Mouse (Mus musculus) induced T-regulatory cell, adult 2 months (primary cell): ENCODE measurements around the gene Gm49510.

ENCODE experiments used
- DNase-seq: peaks from one replicate; pipeline ENCODE4 v3.0.0-alpha.2; 2012; ENCODE audit warnings: low read depth

Gene Gm49510

DNA sequence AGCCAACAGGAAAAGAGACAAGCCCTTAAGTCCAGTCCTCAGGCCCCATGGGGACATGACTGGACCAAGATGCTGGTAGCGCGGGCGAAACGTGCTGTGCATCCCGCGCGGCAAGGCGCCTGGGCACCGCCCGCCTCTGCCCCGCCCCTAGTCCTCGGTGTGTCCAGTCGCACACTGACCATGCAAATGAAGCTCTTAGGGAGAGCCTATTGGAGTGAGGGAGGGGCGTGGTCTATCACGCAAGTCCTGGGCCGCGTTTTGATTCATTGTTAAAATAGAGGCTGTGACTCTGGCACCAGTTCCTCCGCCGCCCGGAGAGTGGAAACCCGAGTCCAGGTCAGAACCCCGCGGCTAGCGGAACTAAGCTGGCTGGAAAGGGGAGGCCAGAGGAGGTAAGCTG, 48.2 kb downstream of the Gm49510 start, which contains the start of gene Triobp:
TSS of gene Triobp (plus strand) at position 68 of the 400 bp plus-strand sequence.
- DNase-seq: peak; percentile 80

DNA sequence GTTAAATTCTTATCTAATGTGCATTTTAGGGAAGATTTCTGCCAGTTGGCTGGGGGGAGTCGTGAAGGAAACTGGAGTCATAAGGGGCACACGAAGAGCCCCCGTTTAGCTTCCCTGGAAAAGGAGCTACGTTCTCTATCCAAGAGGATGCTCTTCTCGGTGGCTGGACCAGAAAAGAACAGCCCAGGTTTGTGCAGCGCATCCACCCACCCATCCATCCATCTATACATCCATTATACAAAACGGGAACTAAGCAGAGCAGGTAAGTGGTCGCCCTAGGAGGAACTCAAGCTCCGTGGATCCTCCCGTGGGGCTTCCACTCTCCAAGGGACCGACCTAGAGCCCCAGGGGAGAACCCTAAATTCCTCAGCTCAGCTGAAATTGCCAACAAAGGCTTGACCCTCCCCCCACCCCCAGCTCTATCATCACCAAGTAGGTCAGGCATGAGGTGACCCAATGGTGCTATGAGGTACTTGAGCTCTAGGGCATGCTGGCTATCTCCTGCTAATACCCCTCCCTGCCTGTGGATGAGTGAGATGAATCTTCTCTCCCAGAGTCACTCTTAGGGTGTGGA, 48.8 kb downstream of the Gm49510 start:
- no peak for DNase-seq

DNA sequence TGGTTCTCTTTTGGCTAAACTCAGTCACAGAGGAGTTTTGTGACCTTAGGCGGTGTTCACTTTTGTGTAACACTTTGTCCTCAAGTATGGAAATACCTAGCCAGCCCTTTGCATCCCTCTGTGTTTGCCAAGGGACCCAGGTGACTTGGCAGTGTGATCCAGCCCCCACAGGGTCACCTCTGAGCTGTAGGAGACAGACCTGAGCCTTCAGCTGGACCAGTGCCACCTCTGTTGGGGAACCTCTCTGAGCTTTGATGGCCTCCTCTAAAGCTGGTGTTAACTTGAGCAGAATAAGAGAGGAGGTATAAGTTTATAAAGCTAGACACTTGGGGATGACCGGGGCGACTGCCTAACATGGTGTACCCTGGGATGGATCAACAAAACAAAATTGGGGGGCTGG, 49.4 kb downstream of the Gm49510 start:
- no peak for DNase-seq

DNA sequence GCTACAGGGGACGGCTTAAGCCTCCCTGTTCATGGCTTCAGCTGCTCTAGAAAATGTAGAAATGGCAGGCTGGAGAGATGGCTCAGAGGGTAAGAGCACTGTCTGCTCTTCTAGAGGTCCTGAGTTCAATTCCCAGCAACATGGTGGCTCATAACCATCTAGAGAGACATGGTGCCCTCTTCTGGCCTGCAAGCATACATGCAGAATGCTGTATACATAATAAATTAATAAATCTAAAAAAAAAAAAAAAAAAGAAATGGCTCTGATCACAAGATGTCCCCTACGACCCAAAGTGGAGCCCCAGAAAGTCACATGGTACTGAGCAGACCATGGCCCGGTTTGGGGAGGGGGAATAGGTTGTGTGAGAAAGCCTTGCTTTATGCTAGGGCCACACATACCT, 56.2 kb downstream of the Gm49510 start:
- no peak for DNase-seq

DNA sequence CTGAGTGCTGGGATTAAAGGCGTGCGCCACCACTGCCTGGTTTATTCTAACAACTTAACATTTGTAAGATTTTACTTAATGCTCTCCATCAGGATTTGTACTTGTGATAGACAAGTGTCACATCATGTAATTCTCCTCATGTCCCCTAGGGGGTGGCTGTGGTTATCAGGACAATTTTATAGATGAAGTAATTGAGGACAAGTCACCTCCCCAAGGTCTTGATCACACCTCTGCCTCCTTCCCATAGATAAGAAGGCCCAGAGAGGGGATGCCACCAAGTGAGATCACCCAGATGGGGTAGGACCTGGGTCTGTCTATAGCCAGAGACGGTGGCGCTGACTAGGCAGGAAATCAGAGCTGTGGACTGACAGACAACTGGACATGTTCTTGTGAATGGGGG, 56.9 kb downstream of the Gm49510 start:
- DNase-seq: peak; percentile 70

DNA sequence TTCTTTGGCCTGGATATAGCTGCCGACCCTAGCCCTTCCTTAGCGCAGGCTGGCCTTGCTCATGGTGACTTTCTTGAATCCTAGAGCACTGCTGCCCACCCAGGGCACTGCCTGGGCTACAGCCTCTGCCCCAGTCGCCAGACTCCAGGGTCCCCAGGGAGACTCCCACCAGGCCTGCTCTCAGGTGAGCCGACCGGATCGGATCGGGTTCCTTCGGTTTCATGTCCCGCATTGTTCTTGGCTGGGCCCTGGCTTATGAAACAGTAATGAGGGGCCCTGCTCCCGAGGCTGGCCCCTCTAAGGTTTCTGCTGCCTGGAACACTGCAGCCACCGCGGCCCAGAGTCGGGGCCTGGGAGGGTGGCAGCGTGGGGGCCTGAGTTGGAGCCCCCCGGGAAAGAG, 57.6 kb downstream of the Gm49510 start:
- no peak for DNase-seq

DNA sequence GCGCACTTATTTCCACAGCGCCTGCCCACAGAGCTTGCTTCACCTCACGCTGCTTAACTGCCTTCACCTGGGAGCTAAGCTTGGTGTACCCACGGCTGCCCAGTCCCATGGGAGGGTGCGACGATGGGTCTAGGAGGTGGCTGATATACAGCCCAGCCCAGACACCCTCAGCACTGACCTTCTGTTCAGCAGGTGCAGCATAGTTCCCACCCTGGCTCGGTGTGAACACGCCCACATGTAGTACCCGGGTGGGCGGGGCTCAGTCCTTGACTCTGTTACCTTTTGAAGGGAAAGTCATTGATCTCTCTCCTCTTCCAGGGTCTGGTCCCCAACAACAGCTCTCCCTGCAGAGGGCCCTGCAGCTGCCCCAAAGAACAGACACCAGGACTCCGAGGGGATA, 60.1 kb downstream of the Gm49510 start:
- no peak for DNase-seq

DNA sequence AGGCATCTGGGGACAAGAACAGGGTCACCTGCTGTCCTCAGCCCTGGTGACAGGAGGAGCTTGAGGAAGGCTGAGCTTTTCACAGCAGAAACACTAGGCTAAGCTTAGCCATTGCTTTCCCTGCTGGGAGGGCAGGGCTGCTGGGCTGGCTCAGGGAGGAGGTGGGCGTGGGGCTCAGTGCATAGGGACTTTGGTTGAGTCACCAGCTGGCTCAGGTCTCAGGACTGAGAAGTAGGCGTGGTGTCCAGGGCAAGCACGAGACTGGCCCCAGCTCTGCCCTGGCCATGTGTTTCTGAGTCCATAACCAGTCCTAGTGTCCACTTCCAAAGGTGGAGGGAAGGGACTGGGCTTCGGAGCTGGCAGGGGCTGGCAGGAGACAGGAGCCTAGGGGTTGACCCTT, 60.6 kb downstream of the Gm49510 start:
- DNase-seq: no peak

DNA sequence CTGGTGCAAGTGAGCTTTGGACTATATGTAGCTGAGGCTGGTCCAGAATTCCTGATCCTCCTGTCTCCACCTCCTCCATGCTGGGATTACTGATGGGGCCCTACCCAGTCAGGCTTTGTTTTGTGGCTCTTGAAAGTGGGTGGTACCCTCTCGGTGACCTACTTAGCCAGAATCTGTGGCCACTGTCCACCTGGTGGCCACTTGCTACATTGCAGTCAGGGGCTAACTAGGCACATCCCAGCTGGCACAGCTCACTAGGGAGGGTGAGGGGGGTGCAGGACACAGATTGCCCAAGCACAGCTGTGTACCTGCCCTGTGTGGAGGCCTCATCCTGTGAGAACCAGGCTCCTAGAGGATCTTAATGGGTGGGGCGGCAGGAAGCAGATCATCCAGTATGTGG, 63.4 kb downstream of the Gm49510 start:
- peak; percentile 79 for DNase-seq
